Mouse (Mus musculus) limb, embryonic 15.5 days (tissue): ENCODE data around the gene Fam20a. TPM values are rescaled to one million over a fixed set of nuclear protein-coding genes. Genes with fewer than 3 reads are reported as not detected.

Experiments
- ATAC-seq: fragments of 200-750 bp; cut with Nextera tagmentation; 2 replicates; pipeline ENCODE4 v1.8.0; 2017; ENCODE audit warnings: low read depth, moderate TSS enrichment; ENCODE audit not compliant: insufficient number of reproducible peaks, low FRiP score, low TSS enrichment
- H3K27ac ChIP-seq: fragments of 300-500 bp; sonication (generic); 2 replicates; pipeline ENCODE4 v1.5.1; 2015; ENCODE audit warnings: moderate library complexity, mild to moderate bottlenecking, inconsistent platforms
- H3K27me3 ChIP-seq: fragments of 300-500 bp; sonication (generic); 2 replicates; pipeline ENCODE4 v1.6.1; 2015; ENCODE audit warnings: inconsistent platforms
- H3K36me3 ChIP-seq: fragments of 300-500 bp; sonication (generic); 2 replicates; pipeline ENCODE4 v1.6.1; 2015; ENCODE audit warnings: inconsistent platforms
- H3K4me1 ChIP-seq: fragments of 300-500 bp; sonication (generic); 2 replicates; pipeline ENCODE4 v1.6.1; 2015; ENCODE audit warnings: inconsistent platforms
- H3K4me2 ChIP-seq: fragments of 300-500 bp; sonication (generic); 2 replicates; pipeline ENCODE4 v1.6.1; 2015; ENCODE audit warnings: mild to moderate bottlenecking, inconsistent platforms
- H3K4me3 ChIP-seq: fragments of 300-500 bp; sonication (generic); 2 replicates; pipeline ENCODE4 v1.5.1; 2015; ENCODE audit warnings: mild to moderate bottlenecking, inconsistent platforms
- H3K9ac ChIP-seq: fragments of 300-500 bp; sonication (generic); 2 replicates; pipeline ENCODE4 v1.6.1; 2015; ENCODE audit warnings: inconsistent platforms
- H3K9me3 ChIP-seq: fragments of 300-500 bp; sonication (generic); 2 replicates; pipeline ENCODE4 v1.6.1; 2016; ENCODE audit warnings: inconsistent platforms
- WGBS: fragments of 180-500 bp; shearing (Covaris S2); methylation state at CpG from one replicate; pipeline ENCODE4 v1.1.7; 2015; 5-methylcytosine and 5-hydroxymethylcytosine counted together
- polyA plus RNA-seq: library from polyadenylated mRNA; unstranded; fragments of >200 nt; fragmentation: Nextera tagmentation; extraction: Ambion mirVana; gene quantifications from 2 replicates; pipeline ENCODE4 v1.2.1, GENCODE M21; 2015

The Fam20a gene
- polyA plus RNA-seq, 1 experiment from 2014 or later: 7.2 TPM

DNA sequence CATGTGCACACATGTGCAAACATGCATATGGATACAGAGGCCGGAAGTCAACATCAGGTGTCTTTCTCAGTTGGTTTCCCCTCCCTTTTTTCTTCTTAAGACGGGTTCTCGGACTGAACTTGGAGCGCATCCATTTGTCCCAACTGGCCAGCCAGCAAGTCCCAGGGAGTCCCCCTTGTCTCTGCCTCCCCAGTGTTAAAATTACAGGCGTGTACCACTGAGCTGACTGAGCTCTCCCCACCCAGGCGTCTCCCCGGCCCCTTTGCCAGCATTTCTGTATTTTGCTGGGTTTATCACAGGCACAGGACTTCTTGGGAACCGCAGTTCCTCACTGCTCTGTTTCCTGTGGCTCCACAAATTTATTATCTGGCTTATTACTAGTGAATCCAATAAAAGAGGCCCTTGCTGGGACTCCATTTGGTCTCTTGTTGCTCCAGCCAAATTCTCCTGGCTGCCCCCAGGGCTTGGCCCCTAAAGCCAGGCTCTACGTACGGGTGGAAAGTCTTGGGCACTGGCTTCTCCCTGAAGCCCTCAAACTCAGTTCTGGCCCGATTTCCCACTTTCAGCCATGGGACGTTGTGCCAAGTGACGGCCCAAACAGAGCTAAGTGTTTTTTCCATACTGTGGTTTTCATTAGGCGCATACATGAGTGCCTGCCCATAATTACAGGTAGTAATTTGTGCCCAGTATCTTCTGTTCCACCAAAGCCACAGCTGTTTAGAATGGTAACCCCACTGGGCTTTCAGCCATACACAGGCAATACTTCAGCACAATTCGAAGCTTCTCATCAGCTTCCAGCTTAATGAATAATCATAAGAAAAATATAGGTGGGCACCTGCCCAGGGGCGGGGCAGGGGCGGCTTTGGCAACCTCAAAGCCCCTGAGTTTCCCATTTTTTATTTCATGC lies 7.5 kb downstream of the Fam20a start:
- Histone ChIP-seq H3K4me3 (no peak overlapping the region), H3K36me3 (no peaks in the 10 kb centered on the region), H3K9me3 (no peaks in the 10 kb centered on the region), H3K27ac (peak overlapping the region; percentile 77), H3K9ac (no peak overlapping the region), H3K4me2 (peak overlapping the region; percentile 20; the same call in 1 of the 2 replicates), H3K4me1 (peaks cover 38% of the 10 kb centered on the region), H3K27me3 (0 out of 2 replicates have a peak, but pooled peaks cover 3% of the 10 kb centered on the region)
- peak; percentile 84 for ATAC-seq
- whole genome bisulfite sequencing: 35% methylated on average over 17 of the region's 17 CpGs

DNA sequence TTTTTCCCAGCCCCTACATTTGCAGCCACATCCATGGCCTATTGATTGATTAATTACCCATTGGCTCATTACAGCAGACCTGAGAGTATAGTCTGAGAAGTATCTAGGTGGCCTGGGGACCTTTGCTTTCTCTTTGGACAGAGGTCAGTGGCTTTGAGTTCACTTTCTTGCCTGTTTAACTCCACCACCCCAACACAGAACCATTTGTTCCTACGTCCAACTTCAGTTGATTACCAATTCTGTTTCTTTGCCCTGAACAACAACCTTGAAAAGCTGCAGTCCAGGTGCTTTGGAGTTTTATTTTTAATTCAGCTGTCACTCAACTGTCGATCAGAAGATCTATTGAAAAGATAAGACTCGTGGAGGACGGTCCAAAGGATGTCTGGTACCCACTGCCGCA lies 12.6 kb downstream of the Fam20a start:
- Histone ChIP-seq H3K9me3 (no peaks in the 10 kb centered on the region), H3K27me3 (no peaks in the 10 kb centered on the region), H3K9ac (no peak overlapping the region), H3K4me1 (peaks cover 10% of the 10 kb centered on the region), H3K4me3 (no peak overlapping the region), H3K27ac (no peak overlapping the region), H3K4me2 (no peak overlapping the region), H3K36me3 (no peaks in the 10 kb centered on the region)
- WGBS: 79% methylated on average over 5 of the region's 5 CpGs
- no peak for ATAC-seq

DNA sequence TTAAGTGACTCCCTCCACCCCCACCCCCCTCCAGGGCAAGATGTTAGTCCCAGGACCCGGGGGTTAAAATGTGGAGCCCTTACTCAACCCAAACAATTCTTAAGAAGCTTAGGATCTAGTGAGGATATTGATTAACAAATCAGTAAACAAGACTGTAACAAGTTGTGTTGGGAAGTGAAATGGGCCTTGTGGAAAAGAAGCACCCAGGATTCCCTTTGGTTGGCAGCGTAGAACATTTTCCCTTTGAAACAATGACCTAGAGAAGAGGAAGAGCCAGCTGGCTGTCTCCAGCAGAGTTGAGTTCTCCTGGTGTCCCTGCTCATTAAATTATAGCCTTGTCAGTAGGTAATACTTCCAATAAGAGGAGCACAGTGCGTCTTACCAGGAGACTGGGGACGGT lies 13.3 kb downstream of the Fam20a start:
- H3K27me3 ChIP-seq: no peaks in the 10 kb centered on the region
- H3K9me3 ChIP-seq: no peaks in the 10 kb centered on the region
- H3K4me3 ChIP-seq: no peak overlapping the region
- H3K36me3 ChIP-seq: no peaks in the 10 kb centered on the region
- 91% methylated on average over 4 of the region's 4 CpGs for WGBS
- H3K4me1 ChIP-seq: peaks cover 3% of the 10 kb centered on the region
- no peak for ATAC-seq
- H3K9ac ChIP-seq: no peak overlapping the region
- no peak overlapping the region for H3K27ac ChIP-seq
- H3K4me2 ChIP-seq: no peak overlapping the region

DNA sequence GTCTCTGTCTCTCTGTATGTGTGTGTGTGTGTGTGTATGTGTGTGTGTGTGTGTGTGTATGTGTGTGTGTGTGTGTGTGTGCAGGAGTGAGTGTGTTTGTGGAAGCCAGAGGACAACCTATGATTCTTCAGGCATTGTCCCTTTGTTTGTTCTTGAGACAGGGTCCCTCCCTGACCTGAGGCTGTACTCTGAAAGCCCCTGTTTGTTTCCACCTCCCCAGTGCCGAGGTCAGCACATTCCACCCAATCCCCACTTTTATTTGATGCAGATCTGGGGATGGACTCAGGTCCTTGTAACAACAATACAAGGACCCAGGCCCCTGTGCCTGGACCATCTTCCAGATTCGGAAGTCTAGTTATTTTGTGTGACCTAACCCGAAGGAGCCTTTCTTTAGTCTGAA lies 14.6 kb downstream of the Fam20a start:
- WGBS: 66% methylated on average over 3 of the region's 3 CpGs
- Histone ChIP-seq H3K4me1 (0 out of 2 replicates have a peak, but pooled peaks cover under 1% of the 10 kb centered on the region), H3K9ac (no peak overlapping the region), H3K4me2 (no peak overlapping the region), H3K27ac (no peak overlapping the region), H3K27me3 (no peaks in the 10 kb centered on the region), H3K4me3 (no peak overlapping the region), H3K36me3 (no peaks in the 10 kb centered on the region), H3K9me3 (no peaks in the 10 kb centered on the region)
- ATAC-seq: no peak

DNA sequence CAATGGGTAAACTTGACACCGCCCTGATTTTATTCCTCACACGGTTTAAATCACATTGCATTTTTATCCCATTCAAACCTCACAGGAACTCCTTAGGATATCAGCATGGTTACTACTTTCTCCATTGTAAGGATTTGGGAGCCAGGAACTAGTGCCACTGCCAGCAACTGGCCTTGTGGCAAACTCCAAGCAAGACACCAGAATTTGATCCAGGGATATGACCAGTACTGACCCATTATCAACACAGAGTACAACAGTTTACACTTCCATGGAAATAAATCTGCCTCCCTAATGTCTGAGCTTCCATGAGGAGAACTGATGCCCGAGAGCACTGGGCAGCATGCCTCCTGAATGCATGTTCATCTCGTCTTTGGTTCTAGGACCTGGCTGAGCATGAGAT lies 15.5 kb downstream of the Fam20a start:
- 0 out of 2 replicates have a peak, but pooled peaks cover 6% of the 10 kb centered on the region for H3K4me1 ChIP-seq
- H3K27ac ChIP-seq: no peak overlapping the region
- H3K9ac ChIP-seq: no peak overlapping the region
- 79% methylated on average over 4 of the region's 4 CpGs for WGBS
- H3K36me3 ChIP-seq: no peaks in the 10 kb centered on the region
- ATAC-seq: no peak
- no peaks in the 10 kb centered on the region for H3K9me3 ChIP-seq
- no peak overlapping the region for H3K4me3 ChIP-seq
- no peak overlapping the region for H3K4me2 ChIP-seq
- no peaks in the 10 kb centered on the region for H3K27me3 ChIP-seq

DNA sequence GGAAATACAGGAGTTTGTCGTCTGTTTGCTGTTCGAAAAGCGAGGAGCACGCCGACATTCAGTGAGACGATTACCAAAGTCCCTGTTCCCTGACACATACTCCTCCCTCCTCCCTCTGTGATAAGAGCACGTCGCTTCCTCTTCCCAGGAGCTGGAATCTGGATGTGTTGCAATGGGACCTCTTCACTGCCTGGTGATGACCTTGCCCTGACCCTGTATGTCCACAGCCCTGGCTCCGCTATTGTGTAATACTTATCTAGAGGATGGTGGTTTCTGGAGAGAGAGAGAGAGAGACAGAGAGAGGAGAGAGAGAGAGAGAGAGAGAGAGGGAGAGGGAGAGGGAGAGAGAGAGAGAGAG lies 16.0 kb downstream of the Fam20a start:
- no peak overlapping the region for H3K27ac ChIP-seq
- no peaks in the 10 kb centered on the region for H3K36me3 ChIP-seq
- no peak overlapping the region for H3K9ac ChIP-seq
- no peak overlapping the region for H3K4me3 ChIP-seq
- H3K27me3 ChIP-seq: no peaks in the 10 kb centered on the region
- H3K4me1 ChIP-seq: 0 out of 2 replicates have a peak, but pooled peaks cover 6% of the 10 kb centered on the region
- no peak for ATAC-seq
- H3K4me2 ChIP-seq: no peak overlapping the region
- H3K9me3 ChIP-seq: no peaks in the 10 kb centered on the region
- 78% methylated on average over 9 of the region's 9 CpGs for WGBS

DNA sequence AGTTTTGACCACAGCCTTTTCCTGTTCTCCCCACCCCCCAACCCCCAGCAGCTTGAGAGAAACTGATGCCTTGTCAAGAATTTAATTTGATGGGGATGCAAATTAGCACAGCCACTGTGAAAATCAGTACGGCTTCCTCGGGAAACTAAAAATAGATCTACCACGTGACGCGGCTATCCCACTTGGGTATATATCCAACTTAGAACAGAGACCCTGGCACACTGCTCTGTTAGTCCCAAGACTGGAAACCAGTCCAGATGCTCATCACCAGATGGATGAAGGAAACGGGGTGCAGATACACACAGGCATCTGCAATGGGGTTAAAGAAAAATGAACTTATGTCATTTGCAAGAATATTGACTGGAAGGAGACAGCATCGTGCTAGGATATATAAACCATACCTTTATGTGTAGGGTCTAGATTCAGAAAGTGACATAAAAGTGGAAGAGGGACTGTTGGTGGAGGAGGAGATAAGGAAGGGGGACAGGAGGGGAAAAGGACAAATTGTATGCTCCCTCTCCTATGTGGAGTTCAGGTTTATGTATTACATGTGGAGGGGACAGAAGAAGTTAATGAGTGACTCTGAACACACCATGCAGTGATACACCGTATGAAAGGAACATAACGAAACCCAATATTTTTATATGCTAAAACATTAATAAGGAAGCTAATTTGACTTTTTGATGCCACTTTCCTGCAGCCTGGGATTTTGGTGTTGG lies 16.6 kb downstream of the Fam20a start:
- WGBS: 73% methylated on average over 9 of the region's 9 CpGs

DNA sequence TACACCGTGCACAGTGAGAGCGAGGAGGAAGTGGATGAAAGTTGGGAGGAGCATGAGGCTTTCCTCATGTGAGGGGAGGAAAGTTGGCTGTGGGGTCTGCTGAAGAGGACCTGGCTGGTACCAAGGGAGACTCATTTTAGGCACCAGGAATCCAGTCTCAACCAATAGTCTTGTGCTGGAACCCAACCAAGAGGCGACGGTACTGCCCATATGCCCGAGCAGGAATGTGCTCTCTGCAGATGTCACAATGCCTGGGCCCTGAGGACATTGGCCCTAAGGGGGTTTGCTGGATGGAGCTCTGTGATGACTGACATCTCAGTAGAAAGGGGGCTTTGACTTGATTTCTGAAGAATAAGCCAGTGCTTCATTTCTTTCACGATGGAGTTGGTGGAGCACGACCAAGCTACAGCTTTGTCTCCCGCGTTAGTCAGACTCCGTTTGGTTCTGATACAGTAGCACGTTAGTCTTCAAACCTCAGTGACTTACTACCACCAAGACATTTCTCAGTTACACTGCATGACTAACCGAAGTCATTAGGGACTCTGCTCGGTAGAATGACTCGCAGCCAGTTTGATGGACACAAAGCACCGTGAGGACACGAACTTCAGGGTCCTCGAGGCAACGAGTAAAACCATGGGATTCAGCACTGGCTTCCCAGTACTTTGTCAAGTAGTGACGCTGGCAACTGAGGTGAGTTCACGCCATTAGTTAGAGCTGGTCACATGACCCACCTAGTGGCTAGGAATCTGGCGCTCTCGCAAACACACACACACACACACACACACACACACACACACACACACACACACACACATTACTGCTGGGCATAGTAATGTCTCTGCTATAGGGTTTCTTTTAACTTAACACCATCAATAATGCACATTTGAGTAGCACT lies 17.5 kb downstream of the Fam20a start:
- 88% methylated on average over 22 of the region's 22 CpGs for WGBS
- 0 out of 2 replicates have a peak, but pooled peaks cover 6% of the 10 kb centered on the region for H3K4me1 ChIP-seq
- ATAC-seq: no peak

More for the DNA sequence above, 16.6 kb downstream of the Fam20a start:
- Histone ChIP-seq H3K27me3 (no peaks in the 10 kb centered on the region), H3K36me3 (no peaks in the 10 kb centered on the region), H3K9ac (no peak overlapping the region), H3K9me3 (no peaks in the 10 kb centered on the region), H3K4me1 (0 out of 2 replicates have a peak, but pooled peaks cover 6% of the 10 kb centered on the region), H3K27ac (no peak overlapping the region), H3K4me3 (no peak overlapping the region), H3K4me2 (no peak overlapping the region)
- no peak for ATAC-seq

DNA sequence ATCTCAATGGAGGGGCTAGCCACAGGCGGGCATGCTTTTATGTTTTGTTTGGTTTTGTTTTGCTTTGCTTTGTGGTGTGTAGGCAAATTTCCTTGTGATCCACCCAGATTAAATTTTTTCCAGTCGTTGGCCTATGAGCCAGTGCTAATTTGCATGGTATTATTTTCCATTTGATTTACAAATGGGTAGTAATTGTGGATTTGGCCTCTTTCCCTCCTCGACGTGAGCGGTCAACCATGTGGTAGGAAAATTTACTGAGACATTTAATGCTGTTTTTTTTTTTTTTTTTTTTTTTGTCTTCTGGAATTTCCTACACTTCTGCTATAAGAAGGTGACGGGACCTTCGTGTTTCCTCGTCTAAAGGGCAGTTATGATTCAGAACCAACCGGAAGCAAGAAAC lies 18.2 kb downstream of the Fam20a start:
- no peaks in the 10 kb centered on the region for H3K36me3 ChIP-seq
- no peak overlapping the region for H3K27ac ChIP-seq
- 64% methylated on average over 9 of the region's 9 CpGs for WGBS
- H3K9ac ChIP-seq: no peak overlapping the region
- H3K9me3 ChIP-seq: no peaks in the 10 kb centered on the region
- no peak for ATAC-seq
- H3K27me3 ChIP-seq: no peaks in the 10 kb centered on the region
- H3K4me2 ChIP-seq: no peak overlapping the region
- 0 out of 2 replicates have a peak, but pooled peaks cover 6% of the 10 kb centered on the region for H3K4me1 ChIP-seq
- H3K4me3 ChIP-seq: no peak overlapping the region

More for the DNA sequence above, 17.5 kb downstream of the Fam20a start:
- no peak overlapping the region for H3K4me2 ChIP-seq
- H3K27me3 ChIP-seq: no peaks in the 10 kb centered on the region
- no peaks in the 10 kb centered on the region for H3K9me3 ChIP-seq
- H3K4me3 ChIP-seq: no peak overlapping the region
- H3K27ac ChIP-seq: no peak overlapping the region
- H3K36me3 ChIP-seq: no peaks in the 10 kb centered on the region
- no peak overlapping the region for H3K9ac ChIP-seq

DNA sequence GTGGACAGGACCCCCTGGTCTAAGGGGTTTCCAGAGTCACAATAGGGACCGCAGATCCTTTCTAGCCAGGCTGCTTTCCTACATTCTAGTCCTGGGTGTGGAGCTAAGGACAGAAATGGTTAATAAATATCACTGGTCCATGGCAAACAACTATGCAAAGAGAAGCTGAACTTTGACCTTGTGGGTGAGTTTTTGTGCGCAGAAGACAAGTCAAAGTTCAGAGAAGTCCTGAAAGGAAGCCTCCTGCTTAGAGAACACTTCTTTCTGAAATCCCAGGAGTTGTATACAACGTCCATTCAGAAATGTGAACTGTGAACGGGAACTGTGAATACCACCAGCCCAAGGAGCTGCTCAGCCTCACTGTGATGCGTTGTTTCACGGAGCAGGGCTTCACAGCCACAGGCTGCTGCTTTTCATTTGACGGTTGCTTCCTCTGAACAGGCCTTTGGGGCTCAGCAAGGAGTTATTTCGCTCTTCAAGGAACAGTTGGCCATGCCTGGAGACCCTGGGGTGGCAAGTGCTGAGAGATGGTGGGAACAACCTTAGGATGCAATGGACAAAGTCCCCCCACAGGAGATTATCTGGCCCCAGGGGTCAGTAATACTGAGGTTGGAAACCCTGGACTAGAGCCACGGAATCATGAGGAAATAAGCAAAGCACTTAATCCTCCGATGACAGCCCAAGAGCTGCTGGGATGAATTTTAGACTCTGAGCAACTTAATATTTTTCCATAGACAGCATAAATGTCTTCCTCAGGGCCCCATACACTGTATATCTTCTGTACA lies 19.9 kb downstream of the Fam20a start:
- no peaks in the 10 kb centered on the region for H3K36me3 ChIP-seq
- H3K4me2 ChIP-seq: no peak overlapping the region
- no peak overlapping the region for H3K9ac ChIP-seq
- no peak for ATAC-seq
- no peak overlapping the region for H3K4me3 ChIP-seq
- 50% methylated on average over 10 of the region's 10 CpGs for WGBS
- H3K27me3 ChIP-seq: no peaks in the 10 kb centered on the region
- 0 out of 2 replicates have a peak, but pooled peaks cover 6% of the 10 kb centered on the region for H3K4me1 ChIP-seq
- no peak overlapping the region for H3K27ac ChIP-seq
- H3K9me3 ChIP-seq: no peaks in the 10 kb centered on the region

DNA sequence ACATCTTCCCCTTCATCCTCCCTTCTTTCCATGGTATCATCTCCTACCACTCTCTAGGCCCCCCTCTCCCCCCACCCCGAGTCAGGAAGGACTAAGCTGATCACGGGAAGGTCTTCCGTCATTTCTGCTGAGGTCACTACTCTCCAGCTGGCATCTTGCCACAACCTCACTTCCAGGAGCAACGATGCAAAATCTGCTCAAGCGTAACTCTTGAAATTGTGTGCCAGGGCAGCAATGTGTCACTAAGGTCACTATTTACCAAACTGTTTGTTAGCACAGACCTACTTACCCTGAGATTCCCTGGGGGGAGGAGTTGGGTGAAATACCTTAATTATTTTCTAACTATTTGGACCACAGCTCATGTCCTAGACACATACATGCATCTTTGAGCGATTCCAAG lies 21.3 kb downstream of the Fam20a start:
- no peak for ATAC-seq
- H3K36me3 ChIP-seq: no peaks in the 10 kb centered on the region
- H3K27me3 ChIP-seq: no peaks in the 10 kb centered on the region
- H3K27ac ChIP-seq: no peak overlapping the region
- no peak overlapping the region for H3K4me3 ChIP-seq
- no peak overlapping the region for H3K4me2 ChIP-seq
- WGBS: 52% methylated on average over 6 of the region's 6 CpGs
- H3K9me3 ChIP-seq: no peaks in the 10 kb centered on the region
- no peak overlapping the region for H3K9ac ChIP-seq
- 0 out of 2 replicates have a peak, but pooled peaks cover 6% of the 10 kb centered on the region for H3K4me1 ChIP-seq
